Mouse (Mus musculus) spleen, adult 2 months (tissue): Measurements from ENCODE around the gene Crocc. TPM values are rescaled to one million over a fixed set of nuclear protein-coding genes. Genes with fewer than 3 reads are reported as not detected.

Experiments
- DNase-seq, 2 experiments: peaks; one replicate each; pipeline versions ENCODE4 v3.0.0 to v3.0.0-alpha.2; 2012 to 2021; ENCODE audit warnings: low spot score in 2 of 2, low read depth in 1 of 2
- H3K27ac ChIP-seq: fragments of 200-500 bp; 2 replicates; pipeline ENCODE4 v1.5.1; 2012; ENCODE audit warnings: low read length, inconsistent platforms; ENCODE audit not compliant: insufficient read depth
- H3K27me3 ChIP-seq: fragments of 200-500 bp; 2 replicates; pipeline ENCODE4 v1.6.1; 2012; ENCODE audit warnings: mild to moderate bottlenecking, moderate library complexity, low read length, inconsistent platforms; ENCODE audit not compliant: control insufficient read depth, insufficient read depth
- H3K36me3 ChIP-seq: fragments of 200-500 bp; 2 replicates; pipeline ENCODE4 v1.6.1; 2012; ENCODE audit warnings: mild to moderate bottlenecking, low read length, inconsistent platforms; ENCODE audit not compliant: control insufficient read depth, insufficient read depth
- H3K4me1 ChIP-seq: fragments of 200-500 bp; 2 replicates; pipeline ENCODE4 v1.6.1; 2011; ENCODE audit warnings: inconsistent platforms; ENCODE audit not compliant: control insufficient read depth, insufficient read depth, insufficient read length
- H3K4me3 ChIP-seq: fragments of 200-500 bp; 2 replicates; pipeline ENCODE4 v1.5.1; 2011; ENCODE audit warnings: mild to moderate bottlenecking, inconsistent platforms; ENCODE audit not compliant: insufficient read depth, insufficient read length; ENCODE audit errors: extremely low read depth
- CTCF ChIP-seq: fragments of 200-500 bp; IDR thresholded peaks from 2 replicates; pipeline ENCODE4 v1.5.1; 2011; ENCODE audit warnings: mild to moderate bottlenecking, inconsistent platforms; ENCODE audit not compliant: insufficient read depth, insufficient read length, insufficient replicate concordance; ENCODE audit errors: extremely low read depth
- POLR2A ChIP-seq: fragments of 200-500 bp; IDR thresholded peaks from 2 replicates; pipeline ENCODE4 v1.6.1; 2011; ENCODE audit warnings: low read depth, low read length, inconsistent platforms
- WGBS: fragments of 180-500 bp; shearing (Covaris S2); methylation state at CpG from one replicate; pipeline ENCODE4 v1.1.7; 2018; 5-methylcytosine and 5-hydroxymethylcytosine counted together
- polyA plus RNA-seq: library from polyadenylated mRNA; depleted of rRNA; stranded (reverse); fragments of >200 nt; gene quantifications from 2 replicates; pipeline ENCODE4 v1.2.3, GENCODE M21; 2012; rRNA removed

The Crocc gene
- 9.8 and 11.7 TPM in 2 replicates for polyA plus RNA-seq

DNA sequence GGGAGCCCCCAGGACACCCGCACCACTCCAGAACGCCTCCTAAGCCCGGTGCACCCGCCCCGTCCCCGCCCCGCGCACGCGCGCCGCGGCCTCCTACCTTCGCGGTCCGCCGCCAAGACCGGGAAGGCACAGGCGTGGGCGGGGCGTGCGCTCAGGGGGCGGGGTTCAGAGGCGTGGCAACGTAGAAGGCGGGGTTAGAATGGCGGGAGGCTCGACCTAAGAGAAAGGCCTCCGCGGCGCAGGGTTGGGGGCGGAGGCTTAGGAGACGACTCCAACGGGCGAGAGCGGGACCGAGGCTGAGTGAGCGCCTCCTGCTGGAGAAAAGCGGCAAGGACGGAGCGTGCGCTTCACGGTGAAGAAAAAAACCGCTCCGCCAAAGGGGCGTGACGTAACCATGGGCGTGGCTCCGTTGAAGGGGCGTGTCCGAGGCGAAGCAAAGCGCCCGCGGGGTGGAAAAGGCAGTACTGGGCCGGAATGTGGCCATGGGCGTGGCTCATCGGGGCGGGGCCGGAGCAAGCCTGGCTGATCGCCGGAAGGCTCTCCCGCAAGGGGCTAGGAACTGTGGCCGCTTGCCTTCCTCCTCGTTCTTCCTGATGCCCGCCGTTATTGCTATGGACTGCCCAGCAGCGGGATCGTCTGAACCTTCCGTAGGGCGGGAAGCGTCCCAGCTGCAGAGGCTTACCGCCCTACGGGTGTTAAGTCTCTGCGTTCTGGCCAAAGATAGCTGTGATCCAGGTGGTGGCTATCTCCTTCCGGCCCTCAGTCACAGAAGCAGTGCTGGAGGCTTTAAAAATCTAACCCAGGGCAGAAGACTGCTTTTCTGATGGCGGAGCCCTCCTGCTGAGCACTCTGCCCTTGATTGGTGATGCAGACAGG is at the start of gene Crocc:
Crocc (minus strand) TSS at position 125 of the 876 bp plus-strand sequence.
- Histone ChIP-seq H3K27ac (peak within 1 kb of the TSS; percentile 80), H3K27me3 (no peaks in the 10 kb centered on the region), H3K4me3 (peak within 1 kb of the TSS; percentile 73), H3K4me1 (no peaks in the 10 kb centered on the region), H3K36me3 (no peaks in the 10 kb centered on the region; the same call in 1 of the 2 replicates)
- WGBS = under 1% methylated on average over 77 of the region's 77 CpGs
- peak; percentile 98 to 100 for DNase-seq
- peak; percentile 96 for TF ChIP-seq CTCF
- TF ChIP-seq POLR2A = peak; percentile 61

DNA sequence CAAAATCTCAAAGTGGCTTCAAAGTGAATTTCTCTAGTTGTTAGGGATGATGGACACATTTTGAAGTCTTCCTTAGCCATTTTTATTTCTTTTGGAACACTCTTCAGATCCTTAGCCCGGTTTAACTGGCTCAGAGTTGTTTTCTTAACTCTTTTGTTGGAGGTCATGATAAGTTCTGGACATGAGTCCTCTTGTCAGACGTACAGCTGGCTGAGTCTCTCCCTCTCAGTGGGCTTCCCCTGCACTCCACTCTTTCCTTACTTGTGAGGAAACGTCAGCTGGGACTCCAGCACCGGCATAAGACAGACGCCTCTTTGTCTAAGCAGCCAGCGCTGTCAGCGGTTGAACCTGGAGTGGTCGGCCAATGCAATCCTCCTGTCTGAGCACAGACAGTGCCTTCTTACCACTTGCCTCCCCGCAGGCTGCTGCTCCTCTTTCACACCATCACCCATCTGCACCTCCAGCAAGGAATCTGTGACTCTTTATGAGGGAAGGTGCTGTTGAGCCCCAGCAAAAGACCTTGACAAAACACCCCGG is 47.9 kb upstream of the Crocc start:
- TF ChIP-seq POLR2A (no peak), CTCF (no peak)
- DNase-seq = no peak
- H3K27me3 ChIP-seq = no peaks in the 10 kb centered on the region
- no peaks in the 10 kb centered on the region for H3K4me1 ChIP-seq
- H3K36me3 ChIP-seq = peaks cover 4% of the 10 kb centered on the region
- no peak overlapping the region for H3K4me3 ChIP-seq
- 70% methylated on average over 10 of the region's 10 CpGs for WGBS
- H3K27ac ChIP-seq = no peak overlapping the region

DNA sequence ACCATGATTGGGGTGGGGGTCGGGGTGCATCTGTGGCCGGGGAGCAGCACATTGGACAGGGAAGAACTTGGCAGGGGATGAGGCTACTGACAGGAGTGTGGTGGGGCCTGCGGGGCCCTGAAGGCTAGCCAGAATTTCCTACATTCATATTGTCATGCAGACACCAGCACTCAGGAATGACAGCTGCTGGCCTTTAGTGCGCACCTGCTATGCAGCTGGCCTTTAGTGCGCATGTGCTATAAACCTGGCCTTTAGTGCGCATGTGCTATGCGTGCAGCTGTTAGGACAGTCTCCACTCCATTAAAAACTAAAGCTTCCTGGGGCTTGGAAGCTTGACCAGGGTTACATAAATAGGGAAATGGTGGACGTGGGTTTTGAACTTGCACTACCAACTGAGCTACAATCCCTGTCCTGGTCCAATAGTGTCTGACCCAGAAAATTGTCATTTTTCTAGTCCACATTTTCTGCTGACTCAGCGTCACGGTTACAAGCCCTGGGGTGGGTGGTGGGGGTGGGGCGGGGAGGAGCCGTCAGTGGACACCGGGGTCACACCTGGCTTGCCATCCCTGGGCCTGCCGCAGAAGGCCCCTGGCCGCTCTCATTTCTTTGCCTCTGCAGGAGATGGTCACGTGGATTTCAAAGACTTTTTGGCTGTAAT is 46.3 kb upstream of the Crocc start:
- TF ChIP-seq CTCF = no peak
- no peak for TF ChIP-seq POLR2A
- no peaks in the 10 kb centered on the region for H3K36me3 ChIP-seq
- 84% methylated on average over 16 of the region's 16 CpGs for WGBS
- H3K4me1 ChIP-seq = no peaks in the 10 kb centered on the region
- H3K27ac ChIP-seq = no peak overlapping the region
- no peak for DNase-seq
- H3K27me3 ChIP-seq = no peaks in the 10 kb centered on the region
- no peak overlapping the region for H3K4me3 ChIP-seq

DNA sequence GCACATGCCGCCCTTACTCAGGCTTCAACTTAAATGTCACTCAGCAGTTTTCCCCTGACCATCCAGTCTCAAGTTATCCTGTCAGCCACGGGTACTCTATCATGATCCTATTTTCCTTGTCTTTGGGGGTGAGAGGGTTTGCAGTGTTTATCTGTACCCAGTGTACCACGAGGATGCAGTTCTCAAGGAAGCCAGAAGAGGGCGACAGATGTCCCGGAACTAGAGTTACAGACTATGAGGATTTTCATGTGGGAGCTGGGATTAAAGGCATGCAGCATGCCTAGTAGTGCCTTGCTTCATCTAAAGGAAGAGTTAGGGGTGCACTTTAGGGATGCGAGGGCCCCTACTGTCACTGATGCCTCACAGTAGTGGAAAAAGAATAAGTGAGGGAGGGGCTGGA is 41.5 kb upstream of the Crocc start:
- Histone ChIP-seq H3K4me3 (no peak overlapping the region), H3K4me1 (no peaks in the 10 kb centered on the region), H3K36me3 (no peaks in the 10 kb centered on the region), H3K27ac (no peak overlapping the region), H3K27me3 (no peaks in the 10 kb centered on the region)
- WGBS = 76% methylated on average over 6 of the region's 6 CpGs
- TF ChIP-seq POLR2A = no peak
- peak; percentile 27; the same call in 1 of the 2 replicates for TF ChIP-seq CTCF
- no peak for DNase-seq

DNA sequence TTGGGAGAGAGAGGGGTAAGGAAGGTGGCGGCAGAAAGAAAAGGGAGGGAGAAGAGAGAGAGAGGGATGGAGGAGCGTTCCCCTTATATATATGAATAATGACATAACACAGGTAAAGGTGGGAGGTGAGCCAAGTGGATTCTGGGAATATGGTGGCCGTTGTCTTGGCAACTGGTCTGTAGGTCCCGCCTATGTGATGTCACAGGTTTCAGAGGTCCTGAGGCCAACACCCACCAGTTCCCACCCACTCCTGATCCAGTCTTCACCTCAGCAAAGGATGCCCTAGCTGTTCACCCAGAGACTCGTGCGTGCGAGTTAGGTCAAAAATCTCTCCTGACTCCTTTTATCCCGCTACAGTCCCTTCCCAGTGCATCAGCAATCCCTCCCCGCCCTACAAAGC is 40.9 kb upstream of the Crocc start:
- Histone ChIP-seq H3K36me3 (no peaks in the 10 kb centered on the region), H3K4me1 (no peaks in the 10 kb centered on the region), H3K27me3 (no peaks in the 10 kb centered on the region), H3K4me3 (no peak overlapping the region), H3K27ac (no peak overlapping the region)
- DNase-seq = no peak
- TF ChIP-seq CTCF (no peak), POLR2A (no peak)
- 90% methylated on average over 9 of the region's 9 CpGs for WGBS

DNA sequence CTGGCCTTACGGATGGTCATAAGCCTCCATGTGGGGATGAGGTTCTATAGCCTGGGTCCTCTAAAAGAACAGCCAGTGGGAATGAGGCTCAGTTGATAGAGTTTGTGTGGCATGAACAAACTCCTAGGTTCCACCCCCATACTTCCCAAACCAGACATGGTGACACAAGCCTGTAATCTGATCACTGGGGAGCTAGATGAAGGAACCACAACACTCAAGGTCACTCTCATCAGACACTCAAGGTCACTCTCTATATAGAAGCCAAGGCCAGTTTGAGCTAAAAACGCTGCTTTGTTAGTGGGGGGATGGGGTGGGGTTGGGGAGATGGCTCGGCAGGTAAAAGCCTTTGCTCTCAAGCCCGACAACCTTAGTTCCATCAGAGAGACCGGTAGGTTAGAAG is 39.6 kb upstream of the Crocc start:
- H3K4me1 ChIP-seq = no peaks in the 10 kb centered on the region
- no peak for DNase-seq
- 82% methylated on average over 5 of the region's 5 CpGs for WGBS
- H3K27ac ChIP-seq = no peak overlapping the region
- TF ChIP-seq CTCF (no peak), POLR2A (no peak)
- H3K27me3 ChIP-seq = no peaks in the 10 kb centered on the region
- H3K4me3 ChIP-seq = no peak overlapping the region
- H3K36me3 ChIP-seq = no peaks in the 10 kb centered on the region
